Mouse (Mus musculus): ENCODE data around the gene Tmcc3.

- no peak for TF ChIP-seq POLR2A (IDR thresholded peaks at IDR 0.05; ENCODE audit: insufficient read depth, low read depth, low read length)
- TF ChIP-seq CTCF (IDR thresholded peaks at IDR 0.05; ENCODE audit: insufficient read depth, low read depth, low read length): no peak
Observed at GRCm38 (mm10) chr10:94304064-94304657, 7.6 kb upstream of the Tmcc3 start.
